Mouse (Mus musculus): ENCODE results near the gene Abca12.

Gene Abca12

GRCm38 (mm10) chr1:71414810-71415209, at the start of gene Abca12:
TSS of gene Abca12 (minus strand) at chr1:71414910.
- no peak for DNase-seq (ENCODE audit: low read depth)

GRCm38 (mm10) chr1:71457961-71458360, 43.3 kb upstream of the Abca12 start:
- DNase-seq (ENCODE audit: low read depth) = no peak

- DNase-seq (ENCODE audit: low read depth) = no peak
Measured at GRCm38 (mm10) chr1:71447424-71447823, 32.7 kb upstream of the Abca12 start.

GRCm38 (mm10) chr1:71421741-71422333, 7.1 kb upstream of the Abca12 start:
- no peak for DNase-seq (ENCODE audit: low read depth)

- DNase-seq (ENCODE audit: low read depth) = no peak
Measured at GRCm38 (mm10) chr1:71418467-71418866, 3.8 kb upstream of the Abca12 start.

GRCm38 (mm10) chr1:71417951-71418350, 3.2 kb upstream of the Abca12 start:
- DNase-seq (ENCODE audit: low read depth) = no peak

GRCm38 (mm10) chr1:71414084-71414483, 626 bp downstream of the Abca12 start:
- DNase-seq (ENCODE audit: low read depth) = no peak

- DNase-seq (ENCODE audit: low read depth) = no peak
Measured at GRCm38 (mm10) chr1:71413114-71413513, 1.6 kb downstream of the Abca12 start.

- no peak for DNase-seq (ENCODE audit: low read depth)
Measured at GRCm38 (mm10) chr1:71407711-71408110, 7.0 kb downstream of the Abca12 start.

GRCm38 (mm10) chr1:71397635-71398034, 17.1 kb downstream of the Abca12 start:
- no peak for DNase-seq (ENCODE audit: low read depth)

- peak; percentile 26 for DNase-seq (ENCODE audit: low read depth)
Measured at GRCm38 (mm10) chr1:71396105-71396504, 18.6 kb downstream of the Abca12 start.

GRCm38 (mm10) chr1:71394177-71394576, 20.5 kb downstream of the Abca12 start:
- DNase-seq (ENCODE audit: low read depth) = no peak

- DNase-seq (ENCODE audit: low read depth) = no peak
Measured at GRCm38 (mm10) chr1:71393489-71393888, 21.2 kb downstream of the Abca12 start.

- DNase-seq (ENCODE audit: low read depth) = no peak
Measured at GRCm38 (mm10) chr1:71392463-71392862, 22.2 kb downstream of the Abca12 start.

GRCm38 (mm10) chr1:71386593-71386992, 28.1 kb downstream of the Abca12 start:
- no peak for DNase-seq (ENCODE audit: low read depth)

- DNase-seq (ENCODE audit: low read depth) = no peak
Measured at GRCm38 (mm10) chr1:71384098-71384497, 30.6 kb downstream of the Abca12 start.

- DNase-seq (ENCODE audit: low read depth) = no peak
Measured at GRCm38 (mm10) chr1:71373090-71373489, 41.6 kb downstream of the Abca12 start.

GRCm38 (mm10) chr1:71370266-71370665, 44.4 kb downstream of the Abca12 start:
- DNase-seq (ENCODE audit: low read depth) = no peak

GRCm38 (mm10) chr1:71367770-71368169, 46.9 kb downstream of the Abca12 start:
- no peak for DNase-seq (ENCODE audit: low read depth)

- no peak for DNase-seq (ENCODE audit: low read depth)
Measured at GRCm38 (mm10) chr1:71342861-71343554, 71.7 kb downstream of the Abca12 start.

GRCm38 (mm10) chr1:71342261-71342594, 72.5 kb downstream of the Abca12 start:
- no peak for DNase-seq (ENCODE audit: low read depth)

- DNase-seq (ENCODE audit: low read depth) = no peak
Measured at GRCm38 (mm10) chr1:71341370-71342260, 73.1 kb downstream of the Abca12 start.

Measured in fibroblast of lung, adult 2 months (primary cell).